Mouse (Mus musculus) heart, embryonic 16.5 days (tissue): ENCODE data around the gene Suz12. TPM values are rescaled to one million over a fixed set of nuclear protein-coding genes. Genes with fewer than 3 reads are reported as not detected.
A peak's percentile ranks its signal among the peaks of the same experiment; 100 is the strongest.
"Not testable (repeated sequence)": the region's sequence is repeated elsewhere in the genome, so short reads cannot be mapped to it uniquely, and the experiment has no call there.

ENCODE experiments used
- ATAC-seq: fragments of 200-750 bp; cut with Nextera tagmentation; replicated peaks from 2 replicates; pipeline ENCODE4 v1.8.0; 2017; ENCODE audit warnings: moderate number of reproducible peaks; ENCODE audit not compliant: insufficient read depth, low FRiP score; ENCODE audit errors: extremely low read depth
- H3K27ac ChIP-seq: fragments of 300-500 bp; sonication (generic); 2 replicates; pipeline ENCODE4 v1.5.1; 2014; ENCODE audit warnings: mild to moderate bottlenecking, low read length, control low read depth, moderate library complexity
- H3K27me3 ChIP-seq: fragments of 300-500 bp; sonication (generic); 2 replicates; pipeline ENCODE4 v1.6.1; 2014; ENCODE audit warnings: low read length, mixed read lengths; ENCODE audit not compliant: control insufficient read depth, insufficient read depth
- H3K36me3 ChIP-seq: fragments of 300-500 bp; sonication (generic); 2 replicates; pipeline ENCODE4 v1.6.1; 2014; ENCODE audit not compliant: control insufficient read depth, insufficient read depth
- H3K4me1 ChIP-seq: fragments of 300-500 bp; sonication (generic); 2 replicates; pipeline ENCODE4 v1.6.1; 2014; ENCODE audit warnings: low read length, mixed read lengths; ENCODE audit not compliant: control insufficient read depth, insufficient read depth
- H3K4me2 ChIP-seq: fragments of 300-500 bp; sonication (generic); 2 replicates; pipeline ENCODE4 v1.6.1; 2014; ENCODE audit warnings: low read depth, mild to moderate bottlenecking, control low read depth, low read length
- H3K4me3 ChIP-seq: fragments of 300-500 bp; sonication (generic); 2 replicates; pipeline ENCODE4 v1.5.1; 2014; ENCODE audit warnings: mild to moderate bottlenecking, control low read depth, low read length
- H3K9ac ChIP-seq: fragments of 300-500 bp; sonication (generic); 2 replicates; pipeline ENCODE4 v1.6.1; 2014; ENCODE audit warnings: low read length, control low read depth
- H3K9me3 ChIP-seq: fragments of 300-500 bp; sonication (generic); replicated peaks from 2 replicates; pipeline ENCODE4 v1.6.1; 2016; ENCODE audit warnings: low read length; ENCODE audit not compliant: control insufficient read depth
- WGBS: fragments of 180-500 bp; shearing (Covaris S2); extraction: QIAGEN DNeasy Blood & Tissue Kit; methylation state at CpG from one replicate; pipeline ENCODE4 v1.1.7; 2014; 5-methylcytosine and 5-hydroxymethylcytosine counted together
- polyA plus RNA-seq: library from polyadenylated mRNA; unstranded; fragments of >200 nt; fragmentation: Nextera tagmentation; extraction: Ambion mirVana; gene quantifications from 2 replicates; pipeline ENCODE4 v1.2.1, GENCODE M21; 2015

The Suz12 gene
- polyA plus RNA-seq, 1 experiment from 2014 or later, result 13.9 TPM

DNA sequence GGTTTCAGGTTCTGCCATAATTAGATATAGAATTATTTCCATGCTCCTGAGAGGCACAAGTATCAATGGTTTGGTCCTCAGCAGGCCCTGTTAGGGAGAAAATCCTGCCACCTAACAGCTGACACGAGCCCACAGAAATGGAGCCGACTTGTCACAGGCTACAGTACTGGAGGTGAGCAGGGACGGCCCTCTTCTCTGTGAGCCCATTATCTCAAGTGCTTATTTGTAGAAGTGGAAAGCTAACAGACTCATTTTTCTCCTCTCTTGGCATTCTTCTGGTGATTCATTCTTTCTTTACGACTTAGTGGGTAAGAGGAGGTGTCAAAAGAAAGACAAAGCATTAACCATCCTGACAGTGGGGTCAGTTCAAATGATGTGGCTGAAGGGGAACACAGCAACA is 61.8 kb downstream of the Suz12 start:
- Histone ChIP-seq H3K4me3 (no peak overlapping the region), H3K4me2 (no peak overlapping the region), H3K9me3 (no peaks in the 10 kb centered on the region), H3K9ac (no peak overlapping the region), H3K27me3 (no peaks in the 10 kb centered on the region), H3K27ac (no peak overlapping the region), H3K36me3 (peaks cover 29% of the 10 kb centered on the region; the same call in 1 of the 2 replicates), H3K4me1 (peaks cover 28% of the 10 kb centered on the region)
- 34% methylated on average over 4 of the region's 4 CpGs for WGBS
- no peak for ATAC-seq

- Histone ChIP-seq H3K36me3 (peaks cover 32% of the 10 kb centered on the region), H3K27ac (peak overlapping the region; percentile 75), H3K4me1 (peaks cover 19% of the 10 kb centered on the region), H3K27me3 (no peaks in the 10 kb centered on the region), H3K4me2 (no peak overlapping the region), H3K9ac (no peak overlapping the region), H3K9me3 (no peaks in the 10 kb centered on the region), H3K4me3 (no peak overlapping the region)
- 65% methylated on average over 9 of the region's 9 CpGs for WGBS
- ATAC-seq, result peak; percentile 82; the same call in 1 of the 2 replicates
Observed at GRCm38 (mm10) chr11:80056141-80056540, 63.2 kb downstream of the Suz12 start.

DNA sequence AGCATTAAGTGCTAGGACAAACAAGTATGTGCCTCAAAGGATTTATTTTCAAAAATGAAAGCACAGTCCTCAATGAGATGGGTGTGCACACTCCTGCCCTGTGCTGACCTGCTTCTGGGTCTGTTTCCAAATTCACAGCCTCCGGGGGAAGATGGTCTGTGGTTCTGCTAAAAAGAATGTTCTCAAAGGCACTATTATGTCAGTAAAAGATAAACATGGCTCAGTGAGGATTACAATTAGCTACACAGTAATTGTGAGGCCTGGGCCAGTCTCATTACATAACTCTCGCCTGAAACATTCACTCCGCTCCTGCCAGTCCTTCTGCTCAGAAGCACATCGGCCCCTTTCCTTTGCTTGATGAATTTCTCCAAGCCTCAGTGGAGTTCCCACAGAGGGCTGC is 69.3 kb downstream of the Suz12 start:
- Histone ChIP-seq H3K4me1 (no peaks in the 10 kb centered on the region), H3K27ac (no peak overlapping the region), H3K27me3 (no peaks in the 10 kb centered on the region), H3K9ac (no peak overlapping the region), H3K36me3 (peaks cover 36% of the 10 kb centered on the region), H3K9me3 (no peaks in the 10 kb centered on the region), H3K4me2 (no peak overlapping the region), H3K4me3 (no peak overlapping the region)
- ATAC-seq, result no peak
- WGBS, result 72% methylated on average over 4 of the region's 4 CpGs

- not testable (repeated sequence) for H3K4me1 ChIP-seq, H3K27me3 ChIP-seq, H3K9me3 ChIP-seq, ATAC-seq, H3K9ac ChIP-seq, H3K27ac ChIP-seq, H3K4me3 ChIP-seq, H3K4me2 ChIP-seq
- peaks cover 16% of the 10 kb centered on the region for H3K36me3 ChIP-seq
- 76% methylated on average over 4 of the region's 4 CpGs for WGBS
Observed at GRCm38 (mm10) chr11:80066373-80066772, 73.5 kb downstream of the Suz12 start.

DNA sequence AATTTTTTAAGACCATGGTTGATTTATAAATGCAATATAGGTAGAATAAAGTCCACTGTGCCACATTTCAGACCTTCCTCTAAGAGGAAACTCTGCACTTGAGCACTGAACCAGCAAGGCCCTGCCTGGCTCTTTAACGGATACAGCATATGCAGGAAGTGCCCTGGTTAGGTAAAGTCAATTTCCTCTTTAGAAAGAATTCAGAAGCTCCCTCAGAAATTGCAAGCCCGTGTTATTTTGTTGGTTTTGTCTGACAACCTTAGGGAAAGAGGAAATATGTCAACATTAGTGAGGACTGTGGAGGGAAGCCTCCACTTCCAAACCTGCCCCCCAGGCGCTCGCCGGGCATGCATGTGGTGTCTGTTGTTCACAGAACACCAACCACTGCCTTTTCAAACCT is 74.7 kb downstream of the Suz12 start:
- Histone ChIP-seq H3K4me3 (no peak overlapping the region), H3K36me3 (peaks cover 9% of the 10 kb centered on the region; the same call in 1 of the 2 replicates), H3K4me2 (no peak overlapping the region), H3K9ac (no peak overlapping the region), H3K9me3 (no peaks in the 10 kb centered on the region), H3K4me1 (peaks cover 2% of the 10 kb centered on the region; the same call in 1 of the 2 replicates), H3K27me3 (no peaks in the 10 kb centered on the region), H3K27ac (peak overlapping the region; percentile 55; the same call in 1 of the 2 replicates)
- WGBS, result 68% methylated on average over 5 of the region's 5 CpGs
- ATAC-seq, result no peak

DNA sequence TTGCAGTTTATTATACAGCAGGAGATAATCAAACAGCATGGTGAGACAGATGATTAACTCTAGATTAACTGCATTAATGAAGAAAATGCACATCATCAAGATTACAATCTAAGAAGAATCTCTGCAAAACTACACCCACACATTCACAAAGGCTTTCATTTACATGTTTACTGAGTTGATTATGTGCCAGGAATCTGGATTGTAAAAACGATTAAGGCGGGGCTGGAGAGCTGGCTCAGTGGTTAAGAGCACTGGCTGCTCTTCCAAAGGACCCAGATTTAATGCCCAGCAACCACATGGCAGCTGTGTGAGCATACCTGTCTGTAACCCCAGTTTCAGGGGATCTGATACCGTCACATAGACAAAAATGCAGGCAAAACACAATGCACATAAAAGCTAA is 76.9 kb downstream of the Suz12 start:
- Histone ChIP-seq H3K4me3 (no peak overlapping the region), H3K9me3 (no peaks in the 10 kb centered on the region), H3K9ac (no peak overlapping the region), H3K27me3 (no peaks in the 10 kb centered on the region), H3K4me2 (no peak overlapping the region), H3K4me1 (peaks cover 2% of the 10 kb centered on the region; the same call in 1 of the 2 replicates), H3K27ac (no peak overlapping the region), H3K36me3 (no peaks in the 10 kb centered on the region)
- no peak for ATAC-seq
- 79% methylated on average over 3 of the region's 3 CpGs for WGBS

DNA sequence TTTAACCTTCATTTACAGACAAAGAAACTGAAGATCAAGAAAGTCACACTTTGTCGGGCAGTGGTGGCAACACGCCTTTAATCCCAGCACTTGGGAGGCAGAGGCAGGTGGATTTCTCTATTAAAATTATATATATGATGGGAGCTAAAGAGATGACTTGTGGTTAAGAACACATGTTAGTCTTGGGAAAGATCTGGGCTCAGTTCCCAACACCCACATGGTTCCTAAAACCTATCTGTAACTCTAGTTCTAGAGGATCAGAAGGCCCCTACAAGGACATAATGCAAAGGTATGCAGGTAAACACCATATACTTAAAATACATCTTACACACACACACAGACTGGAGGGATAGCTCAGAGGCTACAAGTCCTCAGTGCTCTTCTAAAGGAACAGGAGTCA is 78.1 kb downstream of the Suz12 start:
- Histone ChIP-seq H3K9ac (no peak overlapping the region), H3K4me3 (no peak overlapping the region), H3K27me3 (no peaks in the 10 kb centered on the region), H3K36me3 (no peaks in the 10 kb centered on the region), H3K4me1 (peaks cover 2% of the 10 kb centered on the region; the same call in 1 of the 2 replicates), H3K9me3 (no peaks in the 10 kb centered on the region), H3K27ac (no peak overlapping the region), H3K4me2 (no peak overlapping the region)
- no peak for ATAC-seq
- 91% methylated on average over 2 of the region's 2 CpGs for WGBS

GRCm38 (mm10) chr11:80072365-80072764 is 79.5 kb downstream of the Suz12 start:
- 71% methylated on average over 3 of the region's 3 CpGs for WGBS
- Histone ChIP-seq H3K9me3 (no peaks in the 10 kb centered on the region), H3K4me3 (no peak overlapping the region), H3K27ac (no peak overlapping the region), H3K4me1 (peaks cover 2% of the 10 kb centered on the region; the same call in 1 of the 2 replicates), H3K9ac (no peak overlapping the region), H3K36me3 (no peaks in the 10 kb centered on the region), H3K27me3 (no peaks in the 10 kb centered on the region), H3K4me2 (no peak overlapping the region)
- ATAC-seq, result no peak

DNA sequence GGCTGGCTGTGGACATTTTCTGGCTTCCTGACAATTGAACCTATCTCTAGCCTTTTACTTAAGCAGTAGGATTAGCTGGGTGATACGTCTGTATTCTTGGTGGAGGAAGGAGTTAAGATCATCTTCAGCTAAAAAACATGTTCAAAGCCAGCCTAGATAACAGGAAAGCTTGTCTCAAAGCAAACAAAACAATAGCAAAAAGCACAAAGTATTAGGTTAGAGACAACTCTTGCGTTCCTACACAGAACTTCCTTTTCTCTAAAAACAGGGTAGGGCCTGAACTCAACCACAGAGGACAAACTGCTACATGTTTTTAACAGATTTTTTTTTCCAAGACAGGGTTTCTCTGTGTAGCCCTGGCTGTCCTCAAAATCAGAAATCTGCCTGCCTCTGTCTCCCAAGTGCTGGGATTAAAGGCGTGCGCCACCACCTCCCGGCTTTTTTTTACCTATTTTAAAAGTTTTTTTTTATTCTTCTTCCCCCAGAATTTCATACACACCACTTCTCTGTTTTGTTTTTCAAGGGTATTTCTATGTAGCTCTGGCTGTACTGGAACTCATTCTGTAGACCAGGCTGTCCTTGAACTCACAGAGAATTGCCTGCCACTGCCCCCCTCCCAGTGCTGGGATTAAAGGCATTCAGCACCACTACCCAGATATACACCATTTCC is 82.8 kb downstream of the Suz12 start:
- no peak overlapping the region for H3K4me3 ChIP-seq
- H3K36me3 ChIP-seq, result no peaks in the 10 kb centered on the region
- 89% methylated on average over 5 of the region's 5 CpGs for WGBS
- no peaks in the 10 kb centered on the region for H3K9me3 ChIP-seq
- H3K27ac ChIP-seq, result no peak overlapping the region
- no peak overlapping the region for H3K4me2 ChIP-seq
- H3K27me3 ChIP-seq, result no peaks in the 10 kb centered on the region
- ATAC-seq, result no peak
- H3K4me1 ChIP-seq, result peaks cover 11% of the 10 kb centered on the region
- no peak overlapping the region for H3K9ac ChIP-seq
